Mouse (Mus musculus): ENCODE measurements around the gene Actr5.

GRCm38 (mm10) chr2:158625697-158626096 lies 1.0 kb downstream of the Actr5 start:
- TF ChIP-seq CTCF (IDR thresholded peaks at IDR 0.05; ENCODE audit: borderline replicate concordance, insufficient read depth, low read length) (no peak), POLR2A (IDR thresholded peaks at IDR 0.05; ENCODE audit: low read depth, low read length) (no peak)
